Mouse (Mus musculus) kidney, embryonic 15.5 days (tissue): ENCODE data around the gene Aff1. TPM values are rescaled to one million over a fixed set of nuclear protein-coding genes. Genes with fewer than 3 reads are reported as not detected.

Experiments
- ATAC-seq: fragments of 200-750 bp; cut with Nextera tagmentation; replicated peaks from 2 replicates; pipeline ENCODE4 v1.8.0; 2017; ENCODE audit warnings: moderate TSS enrichment; ENCODE audit not compliant: low FRiP score
- H3K27ac ChIP-seq: fragments of 300-500 bp; sonication (generic); 2 replicates; pipeline ENCODE4 v1.5.1; 2015; ENCODE audit warnings: mild to moderate bottlenecking, inconsistent platforms
- H3K27me3 ChIP-seq: fragments of 300-500 bp; sonication (generic); 2 replicates; pipeline ENCODE4 v1.6.1; 2015; ENCODE audit warnings: inconsistent platforms
- H3K36me3 ChIP-seq: fragments of 300-500 bp; sonication (generic); 2 replicates; pipeline ENCODE4 v1.6.1; 2015; ENCODE audit warnings: inconsistent platforms
- H3K4me1 ChIP-seq: fragments of 300-500 bp; sonication (generic); 2 replicates; pipeline ENCODE4 v1.6.1; 2015; ENCODE audit warnings: inconsistent platforms
- H3K4me2 ChIP-seq: fragments of 300-500 bp; sonication (generic); 2 replicates; pipeline ENCODE4 v1.6.1; 2015; ENCODE audit warnings: moderate library complexity, mild to moderate bottlenecking, inconsistent platforms
- H3K4me3 ChIP-seq: fragments of 300-500 bp; sonication (generic); replicated peaks from 2 replicates; pipeline ENCODE4 v1.5.1; 2015; ENCODE audit warnings: mild to moderate bottlenecking, inconsistent platforms
- H3K9ac ChIP-seq: fragments of 300-500 bp; sonication (generic); 2 replicates; pipeline ENCODE4 v1.6.1; 2015; ENCODE audit warnings: mild to moderate bottlenecking, inconsistent platforms
- H3K9me3 ChIP-seq: fragments of 300-500 bp; sonication (generic); replicated peaks from 2 replicates; pipeline ENCODE4 v1.6.1; 2016; ENCODE audit warnings: inconsistent platforms
- WGBS: fragments of 180-500 bp; shearing (Covaris S2); methylation state at CpG from one replicate; pipeline ENCODE4 v1.1.7; 2015; ENCODE audit warnings: mixed read lengths; 5-methylcytosine and 5-hydroxymethylcytosine counted together
- polyA plus RNA-seq: library from polyadenylated mRNA; unstranded; fragments of >200 nt; fragmentation: Nextera tagmentation; extraction: Ambion mirVana; gene quantifications from 2 replicates; pipeline ENCODE4 v1.2.1, GENCODE M21; 2015

Gene Aff1
- polyA plus RNA-seq, 1 experiment from 2014 or later = 12.3 TPM

DNA sequence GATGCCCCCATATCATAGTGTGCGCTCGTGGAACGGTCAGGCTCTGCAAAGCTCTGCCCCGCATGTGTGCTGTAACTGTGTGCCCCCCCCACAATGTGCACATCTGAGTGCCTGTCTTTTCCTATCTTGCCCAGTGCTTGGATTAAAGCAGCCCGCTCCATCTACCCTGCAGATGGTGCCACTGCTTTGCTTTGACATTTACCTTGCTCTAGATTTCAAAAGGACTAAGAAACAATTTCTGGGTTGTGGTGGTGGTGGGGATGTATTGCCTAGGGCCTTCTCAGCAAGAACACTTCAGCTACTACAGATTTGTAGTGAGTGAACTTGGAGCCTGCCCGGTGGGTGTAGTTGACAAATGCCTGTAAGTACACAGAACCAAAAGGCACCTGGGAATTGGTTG, 88.7 kb downstream of the Aff1 start:
- Histone ChIP-seq H3K27ac (0 out of 2 replicates have a peak overlapping the region, but pooled peaks have one; percentile 22), H3K9me3 (no peaks in the 10 kb centered on the region), H3K4me1 (peaks cover 76% of the 10 kb centered on the region), H3K9ac (no peak overlapping the region), H3K27me3 (no peaks in the 10 kb centered on the region), H3K36me3 (peaks cover 21% of the 10 kb centered on the region), H3K4me2 (no peak overlapping the region), H3K4me3 (no peak overlapping the region)
- 84% methylated on average over 6 of the region's 6 CpGs for WGBS
- no peak for ATAC-seq

DNA sequence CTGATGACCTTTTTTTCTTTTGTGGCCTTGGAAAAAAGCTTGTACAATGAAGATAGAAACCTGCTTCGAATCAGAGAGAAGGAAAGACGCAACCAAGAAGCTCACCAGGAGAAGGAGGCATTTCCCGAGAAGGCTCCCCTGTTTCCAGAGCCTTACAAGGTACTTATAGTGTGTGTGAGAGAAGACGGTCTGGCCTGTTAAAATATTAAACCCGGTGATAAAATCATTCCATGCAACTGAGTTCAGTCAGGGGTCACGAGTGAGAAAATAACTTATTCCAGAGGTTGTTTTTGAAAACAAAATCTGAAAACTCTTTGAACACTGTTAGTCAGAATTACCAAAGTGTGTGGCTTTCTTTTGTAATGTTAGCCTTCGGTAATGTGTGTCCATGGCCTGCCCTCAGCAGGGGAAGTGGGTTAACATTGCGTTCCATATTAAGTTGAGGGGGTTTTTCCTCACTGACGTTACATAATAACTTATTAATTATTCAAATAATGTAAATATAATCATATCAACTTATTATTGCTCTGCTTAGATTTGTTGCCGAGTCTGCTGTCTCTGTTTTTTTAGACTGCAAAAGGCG, 91.0 kb downstream of the Aff1 start:
- Histone ChIP-seq H3K4me2 (peak overlapping the region; percentile 24; the same call in 1 of the 2 replicates), H3K4me1 (peaks cover 59% of the 10 kb centered on the region), H3K36me3 (peaks cover 21% of the 10 kb centered on the region), H3K4me3 (no peak overlapping the region), H3K9ac (no peak overlapping the region), H3K27ac (peak overlapping the region; percentile 63), H3K27me3 (no peaks in the 10 kb centered on the region), H3K9me3 (no peaks in the 10 kb centered on the region)
- no peak for ATAC-seq
- WGBS = 60% methylated on average over 11 of the region's 11 CpGs

DNA sequence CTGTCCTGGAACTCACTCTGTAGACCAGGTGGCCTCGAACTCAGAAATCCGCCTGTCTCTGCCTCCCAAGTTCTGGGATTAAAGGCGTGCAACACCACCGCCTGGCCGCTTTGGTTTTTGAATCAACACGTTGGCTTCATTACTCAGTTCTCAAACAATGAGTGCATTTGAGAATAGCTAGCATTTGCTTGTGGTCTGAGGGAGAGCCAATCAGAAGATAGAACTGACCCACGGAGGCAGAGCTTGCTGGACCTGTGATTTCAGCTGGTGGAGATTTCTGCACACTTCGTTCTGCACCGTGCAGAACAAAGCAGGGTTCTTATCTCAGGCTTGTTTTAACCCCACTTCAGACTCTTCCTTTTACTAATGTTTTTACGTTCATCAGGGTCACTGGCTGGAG, 93.9 kb downstream of the Aff1 start:
- peaks cover 26% of the 10 kb centered on the region for H3K36me3 ChIP-seq
- WGBS = 88% methylated on average over 10 of the region's 10 CpGs
- no peaks in the 10 kb centered on the region for H3K27me3 ChIP-seq
- no peak for ATAC-seq
- no peaks in the 10 kb centered on the region for H3K9me3 ChIP-seq
- H3K4me1 ChIP-seq = peaks cover 42% of the 10 kb centered on the region
- no peak overlapping the region for H3K27ac ChIP-seq
- no peak overlapping the region for H3K4me3 ChIP-seq
- no peak overlapping the region for H3K9ac ChIP-seq
- no peak overlapping the region for H3K4me2 ChIP-seq

DNA sequence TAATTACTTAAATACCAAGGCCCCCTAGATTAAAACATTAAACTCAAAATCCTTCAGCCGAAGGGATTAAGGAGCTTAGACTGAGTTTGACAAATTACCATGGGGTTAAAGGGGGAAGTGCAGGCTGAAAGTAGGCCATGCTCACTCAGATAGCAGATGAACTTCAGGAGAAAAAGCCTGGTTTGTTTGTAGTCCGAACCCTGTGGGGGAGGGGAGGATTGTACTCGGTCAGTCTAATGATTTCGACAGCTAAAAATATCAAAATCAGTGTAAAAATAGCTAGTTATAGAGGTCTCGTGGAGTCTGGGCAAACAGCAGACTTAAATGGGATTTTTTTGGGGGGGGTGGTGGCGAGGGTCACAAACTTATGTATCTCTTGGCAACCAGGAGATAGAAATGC, 96.3 kb downstream of the Aff1 start:
- Histone ChIP-seq H3K4me1 (peaks cover 21% of the 10 kb centered on the region), H3K9me3 (no peaks in the 10 kb centered on the region), H3K36me3 (peaks cover 24% of the 10 kb centered on the region), H3K4me2 (no peak overlapping the region), H3K4me3 (no peak overlapping the region), H3K27me3 (no peaks in the 10 kb centered on the region), H3K9ac (no peak overlapping the region), H3K27ac (no peak overlapping the region)
- ATAC-seq = no peak
- WGBS = 29% methylated on average over 6 of the region's 6 CpGs

DNA sequence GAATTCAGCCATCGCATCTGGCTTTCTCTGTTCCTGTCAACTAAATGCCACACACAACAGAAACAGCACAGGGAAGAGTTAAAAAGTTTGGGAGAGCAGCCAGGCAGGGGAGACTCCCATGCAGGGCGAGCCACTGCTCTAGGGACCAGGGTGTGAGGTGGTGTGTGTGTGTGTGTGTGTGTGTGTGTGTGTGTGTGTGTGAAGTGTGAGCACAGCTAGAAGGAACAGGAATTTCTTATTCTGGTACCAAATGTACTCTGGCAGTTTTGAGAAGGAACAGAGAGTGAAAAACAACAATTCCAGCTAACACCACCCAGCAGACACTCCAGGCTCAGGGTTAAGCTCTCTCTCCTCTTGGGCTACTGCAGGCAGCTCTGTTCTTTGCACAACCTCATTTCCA, 96.8 kb downstream of the Aff1 start:
- no peak for ATAC-seq
- no peak overlapping the region for H3K4me3 ChIP-seq
- no peaks in the 10 kb centered on the region for H3K9me3 ChIP-seq
- no peaks in the 10 kb centered on the region for H3K27me3 ChIP-seq
- H3K4me2 ChIP-seq = no peak overlapping the region
- H3K4me1 ChIP-seq = peaks cover 17% of the 10 kb centered on the region
- H3K36me3 ChIP-seq = peaks cover 19% of the 10 kb centered on the region
- H3K9ac ChIP-seq = no peak overlapping the region
- WGBS = 48% methylated on average over 2 of the region's 2 CpGs
- 0 out of 2 replicates have a peak overlapping the region, but pooled peaks have one; percentile 18 for H3K27ac ChIP-seq

DNA sequence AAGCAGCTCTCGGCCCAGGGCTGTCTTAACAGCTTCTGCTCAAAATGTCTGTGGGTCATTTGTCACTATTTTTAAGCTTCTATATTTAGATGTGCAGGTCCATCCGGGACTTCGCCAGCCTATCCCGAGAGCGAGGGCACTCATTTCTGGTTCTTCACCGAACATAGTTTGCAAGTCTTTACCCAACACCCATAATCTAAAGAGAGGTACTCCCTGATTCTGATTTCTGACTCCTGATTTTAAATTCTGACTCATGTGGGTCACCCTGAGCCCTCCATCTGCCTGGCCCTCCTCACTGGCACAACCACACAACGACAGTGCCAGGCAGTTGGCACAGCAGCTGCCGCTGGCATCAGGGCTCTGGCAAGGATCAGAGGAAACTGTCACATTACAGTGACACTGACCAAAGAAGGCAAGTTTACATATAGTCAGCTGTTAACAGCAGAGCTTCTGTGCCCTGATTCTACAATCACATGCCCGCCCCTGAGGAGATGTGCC, 97.5 kb downstream of the Aff1 start:
- Histone ChIP-seq H3K27me3 (no peaks in the 10 kb centered on the region), H3K27ac (0 out of 2 replicates have a peak overlapping the region, but pooled peaks have one; percentile 18), H3K4me3 (no peak overlapping the region), H3K9ac (no peak overlapping the region), H3K4me1 (peaks cover 17% of the 10 kb centered on the region), H3K9me3 (no peaks in the 10 kb centered on the region), H3K4me2 (no peak overlapping the region), H3K36me3 (peaks cover 12% of the 10 kb centered on the region)
- no peak for ATAC-seq
- WGBS = 85% methylated on average over 9 of the region's 9 CpGs

DNA sequence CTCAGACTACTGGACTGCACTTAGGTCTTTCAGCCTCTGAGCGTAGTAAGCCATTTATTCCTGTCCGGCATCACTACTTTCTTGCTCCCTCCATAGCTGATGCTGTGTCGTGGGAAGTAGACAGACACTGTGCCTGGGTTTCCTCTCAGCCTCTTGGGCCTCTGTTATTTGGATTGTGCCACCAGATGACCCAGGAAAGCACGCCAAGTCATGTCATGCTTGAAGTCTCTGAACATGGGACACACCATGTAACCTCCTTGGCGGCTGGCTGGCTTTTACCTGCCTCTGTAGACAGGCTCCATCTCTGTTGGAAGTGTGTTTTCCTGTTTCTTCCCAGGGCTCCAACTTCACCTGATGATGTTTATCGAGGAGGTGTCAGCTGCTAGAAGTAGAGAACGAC, 99.6 kb downstream of the Aff1 start:
- WGBS = 81% methylated on average over 7 of the region's 7 CpGs
- H3K4me3 ChIP-seq = no peak overlapping the region

DNA sequence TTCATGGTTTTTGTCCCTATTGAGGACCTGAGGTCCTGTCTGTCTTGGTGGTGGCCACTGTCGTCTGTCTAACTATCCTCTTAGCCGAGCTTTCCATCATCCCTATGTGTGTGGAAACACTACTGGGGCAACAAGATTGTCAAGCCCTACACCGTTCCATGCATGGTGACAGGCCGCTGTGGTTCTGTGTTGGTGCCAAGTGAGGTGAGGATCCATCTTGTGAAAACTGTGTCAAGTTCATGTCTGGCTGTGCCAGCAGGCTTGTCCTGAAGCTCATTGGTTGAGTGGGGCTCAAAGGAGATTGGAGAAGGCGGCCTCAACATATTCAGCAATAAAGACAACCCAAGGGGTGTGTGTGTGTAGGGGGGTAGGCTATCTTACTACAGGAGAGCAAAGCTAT, 102.9 kb downstream of the Aff1 start:
- H3K9me3 ChIP-seq = no peaks in the 10 kb centered on the region
- no peaks in the 10 kb centered on the region for H3K27me3 ChIP-seq
- no peak overlapping the region for H3K4me2 ChIP-seq
- WGBS = 91% methylated on average over 5 of the region's 5 CpGs
- H3K4me1 ChIP-seq = 0 out of 2 replicates have a peak, but pooled peaks cover 4% of the 10 kb centered on the region
- ATAC-seq = no peak
- no peak overlapping the region for H3K9ac ChIP-seq
- H3K36me3 ChIP-seq = 0 out of 2 replicates have a peak, but pooled peaks cover 3% of the 10 kb centered on the region
- no peak overlapping the region for H3K4me3 ChIP-seq
- no peak overlapping the region for H3K27ac ChIP-seq

More for the DNA sequence above, 99.6 kb downstream of the Aff1 start:
- Histone ChIP-seq H3K9ac (no peak overlapping the region), H3K4me1 (peaks cover 17% of the 10 kb centered on the region), H3K36me3 (peaks cover 8% of the 10 kb centered on the region; the same call in 1 of the 2 replicates), H3K9me3 (no peaks in the 10 kb centered on the region), H3K27ac (no peak overlapping the region), H3K27me3 (no peaks in the 10 kb centered on the region), H3K4me2 (no peak overlapping the region)
- ATAC-seq = no peak

DNA sequence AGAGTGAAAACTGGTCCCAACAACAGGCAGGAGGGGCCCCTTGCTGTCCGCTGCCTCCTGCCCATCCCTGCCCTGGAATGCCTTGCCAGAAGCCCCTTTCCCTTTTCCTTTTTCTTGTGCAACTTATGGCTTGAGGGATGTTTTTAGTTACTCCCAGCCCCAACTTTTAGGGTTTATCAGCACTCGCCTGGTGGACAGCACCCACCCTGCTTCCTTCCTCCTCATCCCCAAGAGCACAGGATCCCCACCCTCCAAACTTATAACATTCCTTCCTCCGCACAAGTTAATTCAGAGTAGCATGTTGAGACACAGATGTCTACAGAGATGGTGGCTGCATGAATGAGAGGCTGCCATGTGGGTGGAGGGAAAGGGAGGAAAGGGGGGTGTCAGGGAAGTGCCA, 103.9 kb downstream of the Aff1 start:
- no peaks in the 10 kb centered on the region for H3K27me3 ChIP-seq
- ATAC-seq = no peak
- H3K27ac ChIP-seq = no peak overlapping the region
- H3K9ac ChIP-seq = no peak overlapping the region
- H3K4me3 ChIP-seq = no peak overlapping the region
- WGBS = 80% methylated on average over 3 of the region's 3 CpGs
- no peak overlapping the region for H3K4me2 ChIP-seq
- H3K36me3 ChIP-seq = 0 out of 2 replicates have a peak, but pooled peaks cover 3% of the 10 kb centered on the region
- 0 out of 2 replicates have a peak, but pooled peaks cover 4% of the 10 kb centered on the region for H3K4me1 ChIP-seq
- no peaks in the 10 kb centered on the region for H3K9me3 ChIP-seq

DNA sequence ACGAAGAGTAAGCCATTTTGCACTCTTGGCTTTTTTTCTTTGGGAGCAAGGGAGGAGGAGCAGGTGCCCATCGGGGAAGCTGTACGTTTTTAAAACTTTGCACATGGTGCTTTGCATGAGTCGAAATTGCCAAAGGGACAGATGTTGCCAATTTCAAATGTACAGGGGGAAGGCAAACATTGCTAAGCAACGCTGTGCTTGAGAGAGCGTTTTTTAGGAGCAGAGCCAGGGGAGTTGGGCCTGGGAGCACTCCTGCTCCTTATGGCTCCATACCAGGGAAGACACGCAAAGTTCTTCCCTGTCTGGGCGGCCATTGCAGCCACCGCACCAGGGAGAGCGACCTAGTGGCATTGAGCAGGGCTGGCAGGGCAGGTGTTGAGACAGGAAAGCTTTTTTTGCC, 105.6 kb downstream of the Aff1 start:
- Histone ChIP-seq H3K9ac (no peak overlapping the region), H3K36me3 (0 out of 2 replicates have a peak, but pooled peaks cover 3% of the 10 kb centered on the region), H3K9me3 (no peaks in the 10 kb centered on the region), H3K27ac (no peak overlapping the region), H3K4me1 (0 out of 2 replicates have a peak, but pooled peaks cover 4% of the 10 kb centered on the region), H3K4me3 (no peak overlapping the region), H3K4me2 (no peak overlapping the region), H3K27me3 (no peaks in the 10 kb centered on the region)
- no peak for ATAC-seq
- WGBS = 83% methylated on average over 10 of the region's 10 CpGs

DNA sequence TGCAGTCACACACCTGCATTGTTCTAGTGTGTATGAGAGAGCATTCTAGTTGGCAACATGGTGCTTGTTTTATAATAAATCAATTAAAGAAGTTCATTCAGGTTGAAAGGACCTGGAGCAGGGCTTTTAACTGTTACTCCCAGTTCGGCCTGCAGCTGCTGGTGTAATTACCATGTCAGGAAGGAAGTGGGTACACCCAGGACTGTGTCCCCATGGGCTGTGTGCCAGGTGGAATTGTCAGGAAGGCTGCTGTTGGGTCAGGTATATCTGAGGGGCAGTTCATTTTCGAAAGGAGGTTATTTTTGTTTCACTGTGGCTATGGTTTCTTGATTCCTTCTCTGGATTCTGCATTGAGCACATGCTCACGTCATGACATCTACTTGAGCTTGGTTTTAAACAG, 107.3 kb downstream of the Aff1 start:
- H3K4me2 ChIP-seq = no peak overlapping the region

DNA sequence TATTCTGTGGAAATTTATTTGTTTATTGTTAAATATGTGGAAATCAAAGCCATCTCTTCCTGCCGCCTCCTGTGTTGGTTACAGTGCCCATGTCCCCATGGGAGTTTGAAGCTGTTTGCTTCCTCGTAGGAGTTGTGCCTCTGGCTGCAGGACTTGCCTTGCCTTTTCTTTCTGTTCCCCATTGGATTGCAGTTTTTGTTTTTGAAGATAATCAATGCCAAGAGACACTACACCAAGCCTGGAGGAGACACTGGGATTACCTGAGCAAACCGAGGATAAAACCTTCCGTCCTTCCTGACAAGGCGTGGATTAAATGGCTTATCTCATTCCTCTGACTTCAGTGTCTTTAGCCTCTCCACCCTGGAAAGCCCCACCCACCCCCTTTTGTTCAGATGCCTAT, 107.8 kb downstream of the Aff1 start:
- ATAC-seq = no peak

More for the DNA sequence above, 107.3 kb downstream of the Aff1 start:
- ATAC-seq = no peak
- Histone ChIP-seq H3K27me3 (no peaks in the 10 kb centered on the region), H3K4me1 (peaks cover 11% of the 10 kb centered on the region), H3K4me3 (no peak overlapping the region), H3K9ac (no peak overlapping the region), H3K36me3 (0 out of 2 replicates have a peak, but pooled peaks cover 3% of the 10 kb centered on the region), H3K9me3 (no peaks in the 10 kb centered on the region), H3K27ac (no peak overlapping the region)
- 71% methylated on average over 3 of the region's 3 CpGs for WGBS

More for the DNA sequence above, 107.8 kb downstream of the Aff1 start:
- Histone ChIP-seq H3K9me3 (no peaks in the 10 kb centered on the region), H3K27me3 (no peaks in the 10 kb centered on the region), H3K9ac (no peak overlapping the region), H3K36me3 (0 out of 2 replicates have a peak, but pooled peaks cover 1% of the 10 kb centered on the region), H3K4me2 (no peak overlapping the region), H3K27ac (no peak overlapping the region), H3K4me3 (no peak overlapping the region), H3K4me1 (peaks cover 11% of the 10 kb centered on the region)
- 77% methylated on average over 5 of the region's 5 CpGs for WGBS
